Mouse (Mus musculus): ENCODE measurements around the gene Itpkc.

- TF ChIP-seq POLR2A (IDR thresholded peaks at IDR 0.05; ENCODE audit: control insufficient read depth, extremely low read depth, insufficient read depth, low read length, poor library complexity) (no peak), CTCF (IDR thresholded peaks at IDR 0.05; ENCODE audit: borderline replicate concordance, control insufficient read depth, extremely low read depth, insufficient read depth, low read length, poor library complexity) (no peak)
Measured at GRCm38 (mm10) chr7:27257852-27258204, 29.4 kb upstream of the Itpkc start.

Data from thymus, adult 2 months (tissue).